Mouse (Mus musculus): ENCODE results near the gene Fbxw11.
A peak's percentile ranks its signal among the peaks of the same experiment; 100 is the strongest.

Gene Fbxw11

DNA sequence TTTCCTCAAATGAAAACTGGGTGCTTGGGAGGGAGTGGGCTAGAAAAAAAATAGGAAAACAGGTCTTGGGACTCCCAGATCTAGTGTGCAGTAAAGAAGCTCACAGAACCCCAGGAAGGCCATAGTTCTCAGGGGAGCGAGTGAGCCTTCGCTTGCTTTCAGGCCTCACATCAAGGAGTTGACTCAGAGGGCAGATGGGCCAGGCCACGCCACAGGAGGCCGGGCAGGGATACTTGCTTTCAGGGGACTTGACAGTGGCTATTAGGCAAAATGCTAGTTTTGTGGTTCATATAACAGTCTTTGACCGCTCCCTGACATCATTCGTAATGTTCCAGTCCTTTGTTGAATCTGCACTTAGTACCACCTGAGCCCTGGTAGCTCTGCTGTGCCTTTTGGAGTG, 18.6 kb upstream of the Fbxw11 start:
- DNase-seq (ENCODE audit: low spot score in 2 of 2): no peak

DNA sequence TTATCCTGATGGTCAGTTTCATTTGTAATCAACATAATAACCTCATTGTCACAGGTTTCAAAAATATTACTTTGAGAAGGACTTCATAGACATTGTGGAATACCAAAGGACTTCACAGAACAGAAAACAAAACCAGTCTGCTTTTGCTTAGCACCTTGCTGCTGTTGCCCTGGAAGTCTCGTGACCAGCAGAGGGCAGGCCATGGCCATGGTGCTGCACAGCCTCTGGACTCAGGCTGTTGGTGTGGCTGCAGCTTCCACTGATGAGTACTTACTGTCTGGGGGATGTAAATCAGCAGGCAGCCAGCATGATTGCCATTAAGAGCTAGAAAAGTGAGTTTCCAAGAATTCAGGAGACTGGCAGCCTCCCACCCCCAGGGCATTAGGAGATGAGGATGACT, 16.8 kb upstream of the Fbxw11 start:
- DNase-seq (ENCODE audit: low spot score in 2 of 2): peak in 1 of 2 experiments; percentile 40

DNA sequence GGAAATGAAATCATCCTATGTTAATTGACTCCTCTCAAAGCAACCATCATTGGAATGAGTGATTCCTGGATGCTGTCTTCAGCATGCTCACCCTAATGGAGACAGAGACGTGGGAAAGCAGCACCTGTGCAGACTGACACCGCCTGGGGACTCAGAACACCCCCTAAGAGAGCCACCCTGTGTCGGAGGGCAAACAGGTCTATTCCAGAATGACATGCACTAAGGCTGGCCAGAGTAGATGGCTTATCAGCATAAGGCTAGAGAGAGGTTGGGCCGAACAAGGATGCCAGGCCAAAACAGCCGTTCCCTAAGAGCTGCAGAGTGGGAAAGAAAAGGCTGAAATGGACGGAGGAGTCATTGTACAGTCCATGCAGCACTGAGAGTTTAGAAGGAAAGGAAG, 16.4 kb upstream of the Fbxw11 start:
- no peak for DNase-seq (ENCODE audit: low spot score in 2 of 2)

DNA sequence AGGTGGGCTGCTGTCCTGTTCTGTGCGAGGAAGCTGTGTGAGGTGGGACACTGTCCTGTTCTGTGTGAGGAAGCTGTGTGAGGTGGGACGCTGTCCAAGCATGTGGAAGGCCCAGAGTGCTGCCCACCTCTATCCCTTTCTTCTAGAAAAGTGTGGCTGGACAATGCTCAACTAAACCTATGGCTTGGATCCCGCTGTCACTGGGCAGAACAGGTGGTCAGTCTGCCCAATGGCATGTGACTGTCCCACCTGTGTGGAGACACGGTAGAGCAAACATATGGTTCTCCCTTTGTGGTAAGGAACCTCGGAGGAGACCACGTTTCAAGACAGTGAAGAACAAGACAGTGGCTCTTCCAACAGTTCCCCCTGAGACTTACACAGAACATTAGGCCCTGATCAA, 14.6 kb upstream of the Fbxw11 start:
- DNase-seq (ENCODE audit: low spot score in 2 of 2): no peak

DNA sequence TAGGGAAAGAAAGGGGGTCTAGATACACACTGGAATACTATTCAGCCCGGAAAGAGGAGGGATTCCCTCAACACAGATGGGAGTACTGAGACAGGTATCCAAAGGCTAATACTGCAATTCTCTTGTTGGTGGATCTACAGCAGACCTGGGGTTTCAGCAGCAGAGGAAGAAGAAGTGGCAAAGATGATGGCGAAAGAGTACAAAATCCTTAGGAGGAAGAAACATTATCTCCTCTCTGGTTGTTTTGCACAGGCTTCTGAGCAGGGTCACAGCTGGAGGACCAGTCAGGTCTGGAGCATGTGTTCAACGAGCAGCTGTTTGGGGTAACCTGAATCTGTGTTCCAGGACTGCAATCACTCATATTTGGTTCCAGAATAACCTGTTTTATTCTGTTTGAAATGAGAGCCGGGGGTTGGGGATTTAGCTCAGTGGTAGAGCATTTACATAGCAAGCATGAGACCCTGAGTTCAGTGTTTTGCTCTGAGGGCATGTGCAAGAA, 12.8 kb upstream of the Fbxw11 start:
- DNase-seq (ENCODE audit: low spot score in 2 of 2): no peak

DNA sequence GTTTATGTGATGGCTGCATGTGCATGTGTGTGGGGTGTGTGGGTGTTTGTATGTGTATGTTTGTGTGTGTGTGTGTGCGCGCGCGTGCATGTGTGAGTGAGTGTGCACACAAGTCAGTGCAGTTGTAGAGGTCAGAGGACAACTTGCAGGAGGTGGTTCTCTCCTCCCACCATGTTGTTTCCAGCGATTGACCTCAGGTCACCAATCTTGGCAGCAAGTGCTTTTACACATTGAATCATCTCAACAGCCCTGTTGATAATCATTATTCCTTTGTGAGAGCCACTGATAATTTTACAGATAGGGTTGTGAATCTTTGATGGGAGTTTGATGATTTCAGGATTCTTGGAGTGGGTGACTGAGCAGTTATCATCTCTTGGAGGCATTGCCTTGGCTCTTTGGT, 9.9 kb upstream of the Fbxw11 start:
- no peak for DNase-seq (ENCODE audit: low spot score in 2 of 2)

DNA sequence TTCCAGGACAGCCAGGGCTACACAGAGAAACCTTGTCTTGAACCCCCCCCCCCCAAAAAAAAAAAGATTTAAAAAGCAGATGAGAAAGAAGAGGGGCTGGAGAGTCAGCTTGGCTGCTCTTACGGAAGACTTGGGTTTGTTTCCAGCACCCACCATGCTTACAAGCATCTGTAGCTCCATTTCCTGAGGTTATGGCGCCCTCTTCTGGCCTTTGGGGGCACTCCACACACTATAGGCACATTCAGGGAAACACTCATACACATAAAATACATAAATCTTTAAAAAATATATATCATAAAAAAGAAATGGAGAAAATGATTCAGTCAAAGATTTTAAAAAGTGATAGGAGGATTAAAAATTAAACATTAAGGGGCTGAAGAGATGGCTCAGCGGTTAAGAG, 9.0 kb upstream of the Fbxw11 start:
- no peak for DNase-seq (ENCODE audit: low spot score in 2 of 2)

DNA sequence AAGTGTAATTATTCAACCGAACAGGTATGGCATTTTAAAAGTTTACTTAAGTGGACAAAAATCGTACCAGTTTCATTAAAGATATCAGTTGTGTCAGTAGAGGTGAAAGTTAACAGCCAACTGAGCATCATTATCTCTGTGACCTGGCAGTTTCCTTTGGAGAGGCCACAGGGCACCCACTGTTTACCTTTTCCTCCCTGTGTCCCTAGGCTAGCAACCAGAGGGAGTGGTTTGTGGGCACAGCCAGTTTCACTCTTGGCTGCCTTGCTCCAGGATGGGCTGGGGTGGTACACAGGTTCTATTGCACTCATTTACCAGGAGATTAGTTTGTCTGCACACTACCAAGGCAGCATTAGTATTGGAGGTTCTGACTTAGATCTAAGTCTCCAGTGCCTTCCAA, 8.4 kb upstream of the Fbxw11 start:
- DNase-seq (ENCODE audit: low spot score in 2 of 2): no peak

DNA sequence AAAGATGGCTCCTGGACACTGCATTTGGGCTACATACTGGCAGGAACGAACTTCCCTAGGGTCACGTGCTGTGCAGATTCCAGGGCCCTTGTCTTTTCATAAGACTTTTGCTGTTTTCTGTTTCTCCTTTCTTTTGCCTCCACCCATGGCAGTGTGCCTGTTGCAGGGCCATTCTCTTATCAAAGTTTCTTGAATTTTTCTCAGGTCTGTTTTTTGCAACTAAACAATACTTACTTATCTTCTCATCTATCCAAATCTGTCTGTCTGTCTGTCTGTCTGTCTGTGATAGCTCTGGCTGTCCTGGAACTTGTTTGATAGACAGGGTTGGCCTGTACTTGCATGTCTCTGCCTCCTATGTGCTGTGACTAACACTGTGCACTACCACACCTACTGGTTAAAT, 7.7 kb upstream of the Fbxw11 start:
- DNase-seq (ENCODE audit: low spot score in 2 of 2): no peak

DNA sequence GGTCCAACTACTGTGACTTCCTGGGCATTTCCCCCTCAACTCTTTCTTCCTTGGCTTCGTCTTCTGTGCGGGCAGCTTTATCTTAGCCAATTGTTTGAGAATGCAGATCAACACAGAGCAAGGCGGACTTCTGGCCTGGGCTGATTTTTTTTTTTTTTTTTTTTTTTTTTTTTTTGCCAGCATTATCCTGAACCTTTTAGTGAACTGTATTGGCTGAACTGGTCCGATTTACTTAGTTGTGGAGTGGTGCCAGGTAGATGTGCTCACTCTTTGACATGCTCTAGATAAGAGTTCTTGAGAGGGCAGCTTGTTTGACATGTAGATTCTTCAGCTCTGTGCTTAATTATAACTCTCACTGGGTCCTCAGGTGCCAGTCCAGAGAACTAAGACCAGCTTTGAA, 6.2 kb upstream of the Fbxw11 start:
- DNase-seq (ENCODE audit: low spot score in 2 of 2): no peak

DNA sequence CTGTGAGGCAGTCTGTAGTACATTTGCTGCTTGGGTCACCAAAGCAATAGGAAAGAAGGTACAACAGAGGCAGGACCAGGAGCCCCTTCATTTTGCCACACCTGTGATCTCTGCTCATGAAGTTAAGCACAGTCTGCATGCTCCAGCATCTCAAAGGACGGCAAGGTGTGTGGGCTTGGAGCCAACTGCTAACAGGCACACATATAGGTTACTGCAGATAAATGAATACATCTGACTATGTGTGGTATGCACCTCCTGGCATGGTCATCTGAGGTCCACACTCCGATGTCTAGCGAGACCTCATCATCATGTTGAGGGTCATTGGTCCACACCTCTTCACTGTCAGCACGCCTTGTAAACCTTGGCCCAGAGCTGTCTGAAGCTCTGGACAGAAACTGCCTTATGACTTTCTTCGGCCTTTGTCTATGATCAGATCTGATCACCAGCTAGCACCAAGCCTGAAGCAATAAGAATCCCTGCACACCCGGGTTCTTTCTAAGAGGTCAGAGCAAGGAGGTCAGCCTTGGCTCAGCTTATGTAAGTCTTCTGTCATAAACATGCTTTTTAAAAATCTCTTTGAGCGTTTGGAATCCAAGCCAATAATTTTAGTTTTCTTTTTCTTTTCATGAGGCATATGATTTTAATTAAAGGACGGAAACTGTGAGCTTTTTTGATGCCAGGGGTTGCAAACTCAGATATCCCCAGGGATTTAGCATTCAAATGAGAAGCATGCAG, 3.8 kb upstream of the Fbxw11 start:
- no peak for DNase-seq (ENCODE audit: low spot score in 2 of 2)

DNA sequence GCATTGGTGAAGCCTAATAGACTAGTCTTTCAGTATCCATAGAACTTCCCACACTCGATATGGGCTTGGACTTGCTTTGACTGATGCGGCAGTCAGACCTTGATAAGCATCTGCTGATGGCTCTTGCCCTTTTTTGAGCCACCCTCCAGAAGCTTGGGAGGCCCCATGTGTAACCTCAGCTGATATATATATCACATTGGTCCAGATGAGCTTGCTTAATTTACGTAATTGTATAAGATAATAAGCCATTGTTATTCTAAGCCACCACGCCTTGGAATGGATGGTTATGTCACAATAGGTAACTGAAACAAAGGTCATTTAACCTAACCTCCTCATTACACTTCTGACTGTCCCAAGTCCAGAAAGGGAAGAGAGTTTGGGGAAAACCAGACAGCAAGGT, 1.9 kb upstream of the Fbxw11 start:
- DNase-seq (ENCODE audit: low spot score in 2 of 2): no peak

DNA sequence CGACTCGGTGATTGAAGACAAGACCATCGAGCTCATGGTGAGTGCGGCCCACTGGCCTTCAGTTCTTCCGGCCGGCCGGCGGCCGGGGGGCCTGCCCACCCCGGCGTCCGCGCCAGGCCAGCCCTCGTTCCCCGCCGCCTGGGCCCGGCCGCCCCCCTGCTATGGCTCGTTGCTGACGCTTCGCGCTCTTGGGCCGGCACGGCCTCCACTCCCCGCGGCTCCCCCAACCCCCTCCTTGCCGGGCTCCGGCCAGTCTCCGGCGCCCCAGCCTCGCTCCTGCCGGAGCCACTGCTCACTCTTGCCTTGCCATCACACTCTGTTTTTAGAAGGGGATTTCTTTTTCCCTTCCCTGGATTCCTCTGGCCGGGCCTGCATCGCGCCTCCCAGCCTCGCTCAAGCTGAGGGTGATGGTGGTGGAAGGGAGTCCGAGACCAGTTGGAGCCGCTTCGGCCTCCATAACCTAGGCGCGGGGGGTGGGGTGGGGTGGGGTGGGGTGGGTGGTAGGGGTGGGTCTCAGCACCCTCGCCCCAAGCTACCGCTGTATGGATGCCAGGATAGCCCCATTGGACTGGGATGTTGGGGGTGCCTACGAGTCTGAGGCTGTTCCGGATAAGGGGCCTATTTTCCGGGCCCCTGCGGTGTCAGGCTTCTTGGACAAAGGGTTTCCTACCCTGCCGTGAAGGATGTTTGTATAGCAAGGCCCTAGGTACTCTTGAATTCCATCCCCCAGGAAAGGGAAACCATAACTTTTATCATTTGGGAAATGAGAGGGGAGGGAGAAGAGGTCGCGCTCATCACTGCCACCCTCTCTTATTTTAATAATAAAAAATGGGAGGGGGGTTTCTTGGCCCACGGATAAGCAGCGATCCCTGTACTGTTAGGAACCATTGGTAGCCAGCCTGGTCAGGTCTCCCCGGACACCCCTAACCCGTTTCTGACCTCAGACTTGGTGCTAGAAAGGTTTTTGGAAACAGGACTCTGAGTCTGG, 669 bp downstream of the Fbxw11 start:
- peak in 1 of 2 experiments; percentile 69 for DNase-seq (ENCODE audit: low spot score in 2 of 2)

DNA sequence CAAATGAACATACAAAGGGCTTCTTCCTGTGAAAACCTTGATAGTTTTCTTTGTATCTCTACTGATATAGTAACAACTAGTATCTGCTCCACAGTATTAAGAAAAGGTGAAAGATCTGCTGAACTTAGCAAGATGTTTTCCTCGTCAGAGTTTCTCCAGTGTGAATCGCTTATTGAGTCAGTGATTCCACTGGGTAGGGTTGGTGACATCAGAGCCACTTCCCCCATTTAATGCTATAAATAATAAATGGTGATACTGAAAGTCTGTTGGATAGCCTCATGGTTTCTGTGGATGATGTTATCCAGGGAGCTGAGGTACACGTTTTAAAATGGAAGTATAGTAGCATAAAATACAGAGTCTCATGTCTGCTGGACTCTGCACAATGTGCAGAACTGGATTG, 1.5 kb downstream of the Fbxw11 start:
- DNase-seq (ENCODE audit: low spot score in 2 of 2): no peak

DNA sequence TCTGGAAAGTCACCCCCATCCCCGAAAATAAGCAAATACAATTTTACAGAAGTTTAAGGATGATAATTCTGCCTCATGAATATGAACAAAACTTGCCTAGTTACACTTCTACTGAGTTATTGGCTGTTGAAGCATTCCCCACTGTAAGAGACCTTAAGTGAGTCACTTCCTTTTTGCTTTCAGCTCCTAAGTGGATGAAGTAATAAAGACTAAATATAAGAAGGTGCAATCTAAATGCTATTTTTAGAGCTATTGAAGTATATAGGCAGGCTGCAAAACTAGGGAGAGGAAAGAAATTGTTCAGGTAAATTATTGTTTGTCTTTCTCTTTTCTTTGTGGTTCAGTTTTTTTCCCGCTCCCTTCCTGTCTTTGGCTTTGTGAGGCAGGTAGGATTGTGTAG, 4.7 kb downstream of the Fbxw11 start:
- DNase-seq (ENCODE audit: low spot score in 2 of 2): no peak

DNA sequence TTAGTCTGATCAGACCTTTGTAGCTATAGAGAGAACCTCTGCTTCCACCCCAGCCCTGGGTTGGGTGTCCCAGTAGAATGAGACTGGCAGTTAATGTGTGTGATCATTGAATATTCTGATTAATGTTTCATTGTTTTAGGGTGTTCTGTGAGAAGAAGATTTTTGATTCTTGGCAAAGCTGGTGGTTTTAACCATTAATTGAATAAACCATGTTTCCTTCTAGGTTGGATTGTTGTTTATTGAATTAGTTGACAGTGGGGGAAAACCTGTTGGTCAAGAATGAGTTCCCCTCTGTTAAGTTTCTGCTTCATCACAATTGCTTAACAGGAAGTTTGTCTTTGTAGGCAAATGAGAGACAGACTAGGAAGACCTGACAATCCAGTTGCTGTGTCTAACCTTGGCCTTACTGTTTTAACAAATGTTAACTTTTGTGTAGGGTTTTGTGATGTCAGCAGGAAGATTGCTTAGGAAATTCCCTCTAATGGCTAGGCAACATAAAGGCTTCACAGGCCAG, 7.8 kb downstream of the Fbxw11 start:
- no peak for DNase-seq (ENCODE audit: low spot score in 2 of 2)

DNA sequence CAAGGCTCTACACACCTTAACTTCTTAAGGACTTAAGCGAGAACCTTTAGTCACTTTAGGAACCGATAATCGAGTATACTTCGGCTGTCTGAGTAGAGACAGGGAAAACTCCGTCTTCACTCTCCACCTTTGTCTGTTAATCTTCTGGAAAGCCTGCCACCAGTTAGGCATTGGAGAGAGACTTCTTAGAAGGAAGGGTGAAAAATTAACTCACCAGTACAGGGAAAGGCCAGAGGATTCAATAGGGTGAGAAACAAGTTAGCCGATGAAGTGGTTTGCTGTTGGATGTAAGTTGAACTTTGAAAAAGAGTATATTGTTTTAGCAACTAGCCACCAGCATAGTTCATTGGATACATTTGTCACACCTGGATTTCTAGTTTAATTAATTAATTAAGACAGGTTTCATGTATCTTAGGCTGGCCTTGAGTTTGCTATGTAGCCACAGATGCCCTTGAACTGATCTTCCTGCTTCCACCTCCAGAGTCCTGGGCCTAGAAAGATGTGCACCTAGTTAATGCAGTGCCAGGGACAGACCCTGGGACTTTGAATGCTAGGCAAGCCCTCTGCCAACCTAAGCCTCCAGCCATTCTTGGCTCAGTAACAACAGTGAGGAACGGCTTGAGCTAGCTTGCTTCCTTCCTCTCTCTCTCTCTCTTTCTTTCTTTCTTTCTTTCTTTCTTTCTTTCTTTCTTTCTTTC, 8.5 kb downstream of the Fbxw11 start:
- DNase-seq (ENCODE audit: low spot score in 2 of 2): no peak

DNA sequence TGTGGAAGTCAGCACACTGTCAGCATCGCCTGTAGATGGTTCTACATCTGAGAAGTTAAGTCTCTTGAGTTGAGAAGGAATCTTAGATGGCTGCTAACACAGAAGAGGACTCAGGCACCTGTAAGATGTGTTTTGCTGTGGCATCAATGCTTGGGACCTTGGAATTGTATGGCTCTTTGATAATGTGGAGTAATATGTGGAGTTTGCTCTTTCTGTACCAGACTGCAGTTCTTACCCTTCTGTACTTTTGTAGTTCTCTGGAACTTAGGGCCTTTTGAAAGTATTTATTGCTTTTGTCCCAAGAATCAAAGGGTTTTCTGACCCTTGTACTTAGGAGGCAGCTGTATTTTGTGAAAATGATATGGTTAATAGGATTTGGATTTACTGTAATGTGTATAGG, 9.2 kb downstream of the Fbxw11 start:
- DNase-seq (ENCODE audit: low spot score in 2 of 2): no peak

DNA sequence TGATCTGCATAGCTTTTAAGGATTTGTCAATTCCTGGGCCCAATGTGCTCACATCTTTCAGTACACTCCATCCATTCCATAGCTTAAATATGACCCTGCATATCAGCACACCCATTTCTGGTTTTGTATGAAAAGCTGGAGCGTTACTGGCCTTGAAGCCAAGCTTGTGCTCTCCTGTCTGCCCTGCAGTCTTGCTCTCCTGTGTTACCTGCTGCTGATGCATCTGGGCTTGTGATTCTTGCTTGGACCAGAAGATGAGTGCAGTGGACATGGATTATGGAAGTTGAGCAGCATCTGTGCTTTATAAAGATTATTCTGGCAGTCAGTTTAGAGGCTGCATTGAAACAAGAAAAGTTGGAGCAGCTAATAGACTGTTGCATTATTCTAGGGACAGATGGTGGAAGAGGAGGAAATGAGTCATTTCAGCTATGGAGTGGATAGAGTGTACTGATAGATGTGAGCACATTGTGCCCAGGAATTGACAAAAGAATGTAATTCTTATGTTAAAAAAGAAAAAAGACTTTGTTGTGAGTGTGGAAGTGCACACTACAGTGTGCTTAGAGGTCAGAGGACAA, 19.6 kb downstream of the Fbxw11 start:
- no peak for DNase-seq (ENCODE audit: low spot score in 2 of 2)

DNA sequence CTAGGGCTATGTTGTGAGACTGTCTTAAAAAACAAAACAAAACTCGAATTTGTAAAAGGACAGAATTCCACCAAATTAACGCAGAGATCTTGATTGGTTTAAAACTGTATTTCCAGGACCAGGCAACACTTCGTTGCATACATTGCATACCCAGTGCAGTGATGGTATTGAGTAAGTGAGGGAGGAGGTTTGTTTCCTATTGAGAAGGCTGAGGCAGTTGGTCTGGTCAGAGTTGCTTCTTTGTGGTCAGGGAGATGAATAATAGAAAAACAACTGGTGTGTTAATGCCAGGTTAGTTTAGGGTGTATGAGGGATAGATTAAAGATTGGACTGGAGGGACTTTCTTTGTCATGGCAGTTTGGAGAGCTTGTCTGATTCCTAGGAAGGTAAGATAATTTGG, 23.1 kb downstream of the Fbxw11 start:
- DNase-seq (ENCODE audit: low spot score in 2 of 2): no peak

DNA sequence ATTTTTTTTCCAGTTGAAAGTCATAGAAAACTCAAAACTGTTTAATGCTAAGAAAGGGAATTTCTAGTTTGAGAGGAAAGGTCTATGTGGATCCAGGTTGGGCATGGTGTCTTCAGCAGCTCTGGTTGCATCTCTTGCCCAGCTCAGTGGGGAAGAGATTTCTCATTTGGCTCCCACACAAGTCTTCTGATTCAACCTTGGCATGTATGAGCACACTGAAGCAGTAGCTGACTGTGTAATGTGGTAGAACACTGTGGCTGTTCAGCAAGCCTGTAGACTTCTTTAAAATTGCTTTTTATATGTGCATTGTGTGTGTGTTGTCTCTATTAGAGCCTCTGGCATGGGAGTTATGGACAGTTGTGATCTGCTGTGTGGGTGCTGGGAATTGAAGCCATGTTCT, 24.5 kb downstream of the Fbxw11 start:
- DNase-seq (ENCODE audit: low spot score in 2 of 2): no peak

DNA sequence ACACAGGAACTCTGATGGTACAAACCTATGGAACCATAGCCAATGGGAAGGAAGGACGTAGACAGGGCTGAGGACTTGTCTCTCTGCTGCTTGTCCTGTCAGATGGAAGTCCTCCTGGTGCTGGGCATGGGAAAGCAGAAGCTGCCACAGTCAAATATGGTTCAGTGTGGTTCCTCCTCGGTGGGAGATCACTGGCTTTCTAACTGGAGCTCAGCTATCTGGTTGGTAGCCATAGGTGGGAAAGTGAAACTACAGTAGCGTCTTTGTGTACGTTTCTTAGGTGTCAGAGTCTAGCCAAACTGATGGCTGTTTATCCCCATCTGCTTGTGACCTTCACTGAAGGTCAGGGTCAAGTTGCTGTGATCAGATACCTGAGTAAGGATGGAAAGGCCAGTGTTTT, 29.0 kb downstream of the Fbxw11 start:
- no peak for DNase-seq (ENCODE audit: low spot score in 2 of 2)
